Mouse (Mus musculus) B cell, adult 2 months (primary cell): ENCODE measurements around the gene Wwp2.
A peak's percentile ranks its signal among the peaks of the same experiment; 100 is the strongest.

Source experiments
- DNase-seq, 2 experiments: peaks; one replicate each; pipeline ENCODE4 v3.0.0; 2022

The Wwp2 gene

GRCm38 (mm10) chr8:107435962-107436831 is at the start of gene Wwp2:
Wwp2 (plus strand) TSS chr8:107436365.
- peak; percentile 92 to 94 for DNase-seq

DNA sequence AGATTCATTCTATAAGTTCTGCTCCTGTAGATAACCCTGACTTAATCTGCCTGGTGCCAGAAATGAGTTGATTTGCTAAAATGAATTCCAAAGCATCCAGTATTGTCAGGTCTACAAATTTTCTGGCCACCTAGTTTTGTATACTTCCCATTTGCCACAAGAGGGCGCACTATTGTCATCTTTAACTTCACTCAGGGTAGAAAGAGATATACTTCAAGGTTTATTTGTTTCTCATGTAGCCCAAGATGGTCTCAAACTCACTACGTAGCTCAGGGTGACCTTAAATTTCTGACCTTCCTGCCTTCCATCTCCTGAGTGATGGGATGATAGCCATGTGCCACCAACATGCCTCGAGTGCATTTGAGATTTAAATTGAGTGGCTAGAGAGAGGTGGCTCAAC is 49.5 kb upstream of the Wwp2 start:
- peak; percentile 21 to 27 for DNase-seq

- DNase-seq, result peak; percentile 12 to 31
Observed at GRCm38 (mm10) chr8:107387861-107388260, 48.3 kb upstream of the Wwp2 start.

GRCm38 (mm10) chr8:107389557-107389956 is 46.6 kb upstream of the Wwp2 start:
- DNase-seq, result no peak

- DNase-seq, result no peak
Observed at GRCm38 (mm10) chr8:107390476-107391135, 45.6 kb upstream of the Wwp2 start.

- DNase-seq, result no peak
Observed at GRCm38 (mm10) chr8:107391136-107391516, 45.0 kb upstream of the Wwp2 start.

- no peak for DNase-seq
Observed at GRCm38 (mm10) chr8:107395397-107395796, 40.8 kb upstream of the Wwp2 start.

GRCm38 (mm10) chr8:107396106-107396670 is 40.0 kb upstream of the Wwp2 start:
- DNase-seq, result no peak

GRCm38 (mm10) chr8:107397665-107398064 is 38.5 kb upstream of the Wwp2 start:
- DNase-seq, result no peak

DNA sequence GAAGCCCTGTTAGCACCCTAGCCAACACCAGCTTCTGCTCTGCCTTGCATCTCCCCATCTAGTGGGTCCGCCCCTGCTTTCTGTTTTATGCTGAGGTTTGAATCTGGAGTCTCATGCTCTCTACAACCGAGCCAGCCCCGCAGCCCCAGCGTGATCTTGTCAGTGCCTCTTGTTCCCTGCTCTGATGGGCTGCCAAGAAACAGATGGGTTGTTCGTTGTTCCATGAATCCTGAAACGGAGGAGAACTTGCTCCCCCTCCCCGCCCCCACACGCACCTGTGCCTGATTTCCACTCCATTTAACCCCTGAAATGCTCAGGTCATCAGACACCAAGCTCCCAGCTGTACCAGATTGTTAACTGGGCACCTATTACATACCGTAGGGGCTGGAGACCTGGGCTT is 36.7 kb upstream of the Wwp2 start:
- DNase-seq, result no peak

GRCm38 (mm10) chr8:107401866-107402265 is 34.3 kb upstream of the Wwp2 start:
- no peak for DNase-seq

DNA sequence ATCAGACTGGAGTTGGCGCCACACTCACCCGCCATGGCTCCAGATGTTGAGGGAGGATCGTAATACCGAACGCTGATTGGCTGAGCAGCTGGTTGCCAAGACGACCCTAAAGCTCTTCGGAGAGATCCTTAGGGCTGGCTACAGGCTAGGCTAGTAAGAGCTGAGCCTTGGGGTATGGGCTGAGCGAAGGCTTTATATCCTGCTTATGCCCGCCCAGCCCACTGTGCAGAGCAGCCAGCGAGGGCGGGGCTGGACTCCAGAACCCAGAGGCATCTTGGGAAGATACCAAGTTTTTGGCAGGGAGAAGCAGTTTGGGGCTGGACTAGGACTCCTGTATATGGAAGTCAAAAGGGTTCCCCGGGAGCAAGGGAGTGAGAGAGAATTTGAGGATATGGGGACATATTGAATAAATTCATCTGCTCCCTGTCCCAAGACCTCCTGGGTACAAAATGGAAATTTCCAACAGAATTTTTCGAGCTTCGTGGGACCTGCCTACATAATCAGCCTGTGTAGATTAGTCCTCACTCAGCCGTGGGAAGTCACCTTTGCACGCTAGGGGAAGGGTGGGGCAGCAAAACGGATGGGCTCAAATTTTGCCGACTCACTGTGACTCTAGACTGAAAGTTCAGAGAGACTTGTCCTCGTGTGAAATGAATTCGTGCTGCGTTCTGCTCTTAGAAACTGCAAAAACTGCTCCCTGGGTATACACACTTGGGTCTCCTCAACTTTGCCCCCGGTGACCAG is 33.0 kb upstream of the Wwp2 start, which contains the start of gene Nqo1:
Gene Nqo1 (minus strand): TSS at position 169 of the 744 bp plus-strand sequence.
- DNase-seq, result peak; percentile 16 to 18

DNA sequence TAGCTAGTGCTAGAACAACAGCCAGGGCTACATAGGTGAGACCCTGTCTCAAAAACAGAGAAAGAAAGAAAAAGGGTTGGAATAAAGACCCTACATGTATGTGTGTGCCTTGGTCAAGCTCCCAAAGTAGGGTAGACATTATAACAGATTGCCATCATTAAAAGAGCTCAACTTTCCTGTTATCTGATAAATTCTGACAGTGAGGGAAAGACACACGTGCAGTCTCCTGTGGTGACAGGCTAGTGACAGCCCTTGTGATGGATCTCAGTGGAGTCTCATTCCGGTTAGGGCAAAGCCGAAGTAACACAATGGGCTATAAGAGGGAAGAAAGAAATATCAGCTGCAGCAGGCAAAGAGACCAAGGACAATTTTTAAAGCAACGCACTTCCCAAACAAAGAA is 32.1 kb upstream of the Wwp2 start:
- DNase-seq, result no peak

DNA sequence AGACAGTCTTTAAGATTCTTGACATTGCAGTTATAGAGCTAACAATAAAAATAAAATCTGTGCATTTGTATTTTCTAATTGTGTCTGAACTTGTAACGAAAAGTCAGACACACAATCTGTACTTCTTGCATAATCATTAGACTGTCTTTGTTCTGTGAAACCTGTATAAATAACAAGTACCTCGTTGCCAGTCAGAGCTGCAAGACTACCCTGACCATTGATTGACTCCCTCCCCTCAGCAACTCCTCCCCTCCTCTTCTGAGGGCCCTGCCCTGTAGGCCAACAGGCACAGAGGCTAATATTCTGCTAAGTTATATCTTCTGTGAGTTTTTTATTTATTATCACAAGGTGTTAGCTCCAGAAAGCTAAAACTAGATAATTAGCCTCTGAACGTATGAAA is 30.2 kb upstream of the Wwp2 start:
- no peak for DNase-seq

DNA sequence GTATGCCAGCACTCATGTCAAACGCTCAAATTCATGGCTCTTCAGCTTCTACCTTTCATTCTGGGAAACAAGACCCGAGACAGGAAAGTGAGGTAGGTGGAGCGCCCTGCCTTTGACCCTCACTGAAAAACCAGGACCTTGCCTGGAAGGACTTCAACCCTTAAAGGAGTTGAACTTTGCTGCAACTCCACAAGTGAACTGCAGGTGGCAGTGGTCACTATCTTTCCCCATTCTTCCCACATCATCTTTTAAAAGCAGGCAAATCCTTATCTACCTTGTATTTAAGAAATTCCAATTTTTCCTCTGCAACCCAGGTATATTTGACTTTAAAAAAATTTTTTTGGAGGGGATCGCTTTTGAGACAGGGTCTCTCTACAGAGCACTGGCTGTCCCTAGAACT is 24.8 kb upstream of the Wwp2 start:
- DNase-seq, result peak; percentile 13 to 15

- DNase-seq, result no peak
Observed at GRCm38 (mm10) chr8:107412552-107412951, 23.6 kb upstream of the Wwp2 start.

DNA sequence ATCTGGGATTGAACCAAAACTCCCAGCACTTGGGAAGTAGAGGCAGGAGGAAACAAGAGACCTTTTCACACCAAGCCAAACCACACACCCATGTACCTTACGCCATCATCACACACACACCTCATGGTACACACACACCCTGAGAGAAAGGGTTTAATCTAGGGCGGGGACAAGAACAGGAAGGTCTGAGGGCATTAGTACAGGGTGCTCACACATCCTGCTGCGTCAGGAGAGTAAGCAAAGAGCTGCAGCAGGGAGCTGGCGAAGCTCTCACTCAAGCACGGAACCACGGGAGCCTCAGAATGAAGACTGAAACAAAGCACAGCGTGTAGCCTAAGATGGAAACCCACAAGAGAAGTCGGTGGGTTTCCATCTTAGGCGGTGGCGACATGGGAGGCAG is 22.3 kb upstream of the Wwp2 start:
- no peak for DNase-seq

GRCm38 (mm10) chr8:107417001-107417400 is 19.2 kb upstream of the Wwp2 start:
- DNase-seq, result no peak

DNA sequence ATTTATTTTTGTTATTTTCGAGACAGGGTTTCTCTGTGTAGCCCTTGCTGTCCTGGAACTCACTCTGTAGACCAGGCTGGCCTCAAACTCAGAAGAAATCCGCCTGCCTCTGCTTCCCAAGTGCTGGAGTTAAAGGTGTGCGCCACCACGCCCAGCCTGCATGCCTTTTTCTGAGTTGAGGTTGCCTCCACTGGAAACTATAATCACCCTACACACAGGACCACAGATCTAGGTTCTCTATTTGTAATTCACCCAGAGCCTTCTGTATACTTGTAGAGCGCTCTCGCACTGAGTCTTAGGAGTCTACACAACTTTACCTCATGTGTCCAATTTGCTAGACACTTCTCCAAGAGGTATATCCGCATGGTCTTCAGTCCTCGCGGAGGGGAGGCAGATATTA is 12.0 kb upstream of the Wwp2 start:
- no peak for DNase-seq

DNA sequence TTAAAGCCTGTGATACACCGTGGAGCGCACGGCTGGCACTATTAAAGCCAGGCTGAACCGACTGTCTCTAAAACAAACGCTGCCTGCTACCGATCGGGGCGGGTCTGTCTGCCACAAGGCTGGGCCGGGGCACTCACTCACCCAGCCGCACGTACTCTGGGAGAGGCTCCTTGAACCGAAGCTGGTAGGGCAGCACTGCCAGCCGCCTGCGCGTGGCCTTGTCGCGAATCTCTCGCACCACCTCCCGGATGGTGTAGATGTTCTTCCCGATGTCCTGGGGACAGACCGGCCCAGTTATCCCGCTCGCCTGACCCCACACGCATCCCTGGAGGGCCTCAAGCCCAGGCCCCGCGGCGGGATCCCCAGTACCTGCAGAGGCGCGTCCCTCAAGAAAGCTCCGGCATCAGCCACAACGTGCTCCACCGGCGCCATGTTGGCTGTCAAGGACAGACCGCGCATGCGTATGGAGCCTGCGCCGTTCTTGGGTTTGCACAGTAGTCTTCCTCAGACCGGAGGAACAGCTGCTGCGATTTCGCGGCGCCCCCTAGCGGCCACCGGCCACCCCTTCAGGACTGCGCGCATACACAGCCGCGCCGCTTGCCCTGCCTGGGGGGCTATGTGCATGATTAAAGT is 11.5 kb upstream of the Wwp2 start, which contains the start of gene Nob1:
Gene Nob1 (minus strand): TSS at position 455 of the 633 bp plus-strand sequence.
- peak; percentile 98 for DNase-seq

DNA sequence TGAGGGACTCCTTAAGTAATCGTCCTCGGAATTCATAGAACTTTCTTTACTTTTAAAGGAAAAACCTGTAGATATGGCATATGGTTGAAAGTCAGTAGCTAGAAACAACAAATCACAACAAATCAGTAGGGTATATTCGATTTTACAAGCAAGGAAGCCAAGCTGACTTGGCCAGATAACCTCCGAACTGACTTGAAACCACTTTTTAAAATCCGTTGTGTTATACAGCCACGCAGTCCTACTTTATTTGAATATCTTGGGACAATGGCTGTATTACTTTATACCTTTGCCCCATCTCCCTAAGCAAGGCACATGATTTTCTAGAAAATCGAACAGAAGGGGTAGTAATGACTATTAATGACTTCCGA is 11.0 kb upstream of the Wwp2 start:
- no peak for DNase-seq

DNA sequence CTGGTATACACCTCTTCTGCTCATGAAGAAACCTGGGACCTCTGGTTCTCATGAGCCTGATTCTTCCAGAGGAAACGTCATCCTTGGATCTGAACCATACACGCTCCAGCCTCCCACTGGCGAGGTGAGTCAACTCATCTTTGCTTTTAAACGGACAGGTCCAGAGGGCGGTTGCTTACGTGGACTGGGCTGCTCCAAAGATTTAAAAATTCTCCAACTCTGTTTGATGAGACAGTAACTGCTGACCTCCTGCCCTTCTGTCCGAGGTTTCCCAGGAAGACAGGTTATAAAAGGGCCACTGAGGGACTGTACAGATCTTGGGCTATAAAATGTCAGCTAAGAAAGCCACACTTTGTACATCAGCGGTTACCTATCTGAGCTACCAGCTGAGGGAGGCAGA is 5.3 kb upstream of the Wwp2 start:
- DNase-seq, result no peak
